Mouse (Mus musculus) midbrain, embryonic 12.5 days (tissue): Measurements from ENCODE around the gene 4921507P07Rik. TPM values are rescaled to one million over a fixed set of nuclear protein-coding genes. Genes with fewer than 3 reads are reported as not detected.
A peak's percentile ranks its signal among the peaks of the same experiment; 100 is the strongest.

Experiments used
- ATAC-seq: fragments of 200-750 bp; cut with Nextera tagmentation; 2 replicates; pipeline ENCODE4 v1.8.0; 2017; ENCODE audit warnings: low read depth, moderate TSS enrichment, moderate library complexity; ENCODE audit not compliant: low FRiP score
- H3K27ac ChIP-seq: fragments of 300-500 bp; sonication (generic); replicated peaks from 2 replicates; pipeline ENCODE4 v1.5.1; 2016; ENCODE audit warnings: mild to moderate bottlenecking
- H3K27me3 ChIP-seq: fragments of 300-500 bp; sonication (generic); 2 replicates; pipeline ENCODE4 v1.6.1; 2016; ENCODE audit warnings: mild to moderate bottlenecking
- H3K36me3 ChIP-seq: fragments of 300-500 bp; sonication (generic); 2 replicates; pipeline ENCODE4 v1.6.1; 2016
- H3K4me1 ChIP-seq: fragments of 300-500 bp; sonication (generic); 2 replicates; pipeline ENCODE4 v1.6.1; 2016
- H3K4me2 ChIP-seq: fragments of 300-500 bp; sonication (generic); replicated peaks from 2 replicates; pipeline ENCODE4 v1.6.1; 2016; ENCODE audit warnings: mild to moderate bottlenecking, moderate library complexity
- H3K4me3 ChIP-seq: fragments of 300-500 bp; sonication (generic); 2 replicates; pipeline ENCODE4 v1.5.1; 2016; ENCODE audit warnings: mild to moderate bottlenecking
- H3K9ac ChIP-seq: fragments of 300-500 bp; sonication (generic); replicated peaks from 2 replicates; pipeline ENCODE4 v1.6.1; 2016; ENCODE audit warnings: mild to moderate bottlenecking, moderate library complexity
- H3K9me3 ChIP-seq: fragments of 300-500 bp; sonication (generic); 2 replicates; pipeline ENCODE4 v1.6.1; 2016; ENCODE audit warnings: mild to moderate bottlenecking
- WGBS: fragments of 180-500 bp; shearing (Covaris S2); methylation state at CpG from one replicate; pipeline ENCODE4 v1.1.7; 2016; 5-methylcytosine and 5-hydroxymethylcytosine counted together
- polyA plus RNA-seq: library from polyadenylated mRNA; unstranded; fragments of >200 nt; fragmentation: Nextera tagmentation; extraction: Ambion mirVana; gene quantifications from 2 replicates; pipeline ENCODE4 v1.2.1, GENCODE M21; 2016

Gene 4921507P07Rik
- polyA plus RNA-seq, 1 experiment from 2014 or later, result 1.4 TPM

GRCm38 (mm10) chr6:50552881-50553518, 43.4 kb downstream of the 4921507P07Rik start:
- 84% methylated on average over 5 of the region's 5 CpGs for WGBS
- no peak for ATAC-seq

DNA sequence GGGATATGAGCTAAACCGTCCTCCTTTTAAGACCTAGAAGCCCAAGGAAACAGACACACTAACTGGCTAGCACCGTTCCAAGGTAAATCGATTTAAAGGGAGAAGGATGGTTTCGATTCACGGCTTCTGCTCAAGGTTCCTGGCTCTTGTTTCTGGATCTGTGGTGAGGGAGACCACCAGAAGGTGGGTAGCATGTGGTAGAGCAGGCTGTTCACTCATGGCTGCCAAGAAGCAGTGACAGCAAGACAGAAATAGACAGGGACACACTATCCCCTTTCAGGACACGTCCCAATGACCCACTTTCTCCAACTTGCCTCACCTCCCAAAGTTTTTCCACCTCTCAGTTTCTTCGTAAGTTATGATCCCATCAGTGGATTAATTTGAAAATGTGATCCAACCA, 46.6 kb downstream of the 4921507P07Rik start:
- no peak overlapping the region for H3K27ac ChIP-seq
- WGBS, result 81% methylated on average over 7 of the region's 7 CpGs
- no peak overlapping the region for H3K9ac ChIP-seq
- H3K4me2 ChIP-seq, result no peak overlapping the region
- H3K36me3 ChIP-seq, result no peaks in the 10 kb centered on the region
- no peak for ATAC-seq
- no peaks in the 10 kb centered on the region for H3K27me3 ChIP-seq
- H3K9me3 ChIP-seq, result no peaks in the 10 kb centered on the region
- H3K4me3 ChIP-seq, result no peak overlapping the region
- peaks cover 4% of the 10 kb centered on the region; the same call in 1 of the 2 replicates for H3K4me1 ChIP-seq

More at GRCm38 (mm10) chr6:50552881-50553518, 43.4 kb downstream of the 4921507P07Rik start:
- Histone ChIP-seq H3K9ac (no peak overlapping the region), H3K36me3 (no peaks in the 10 kb centered on the region), H3K9me3 (no peaks in the 10 kb centered on the region), H3K27ac (no peak overlapping the region), H3K4me3 (no peak overlapping the region), H3K4me2 (no peak overlapping the region), H3K27me3 (no peaks in the 10 kb centered on the region), H3K4me1 (no peaks in the 10 kb centered on the region)

DNA sequence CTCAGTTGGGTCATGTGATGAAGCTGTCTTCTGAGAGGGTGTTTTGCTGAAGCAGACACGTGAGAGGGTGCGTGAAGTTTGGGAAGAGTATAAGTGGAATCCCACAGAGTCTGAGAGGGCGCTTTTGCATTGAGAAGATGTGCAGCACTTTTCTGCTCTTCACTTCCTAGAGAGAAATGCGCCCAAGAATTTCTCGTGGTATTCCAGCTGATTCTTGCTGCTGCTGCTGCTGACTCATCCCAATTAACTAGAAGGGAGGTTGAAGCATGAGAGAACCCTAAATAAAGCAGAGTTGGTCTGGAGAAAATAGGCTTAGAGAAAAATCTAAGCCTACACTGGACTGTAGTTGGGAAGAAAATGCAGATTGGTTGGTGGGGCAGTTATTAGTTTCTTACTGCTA, 47.4 kb downstream of the 4921507P07Rik start:
- WGBS, result 82% methylated on average over 5 of the region's 5 CpGs
- Histone ChIP-seq H3K4me1 (peaks cover 4% of the 10 kb centered on the region; the same call in 1 of the 2 replicates), H3K36me3 (no peaks in the 10 kb centered on the region)

GRCm38 (mm10) chr6:50545412-50546043, 50.9 kb downstream of the 4921507P07Rik start:
- no peak overlapping the region for H3K27ac ChIP-seq
- 30% methylated on average over 10 of the region's 10 CpGs for WGBS
- no peak for ATAC-seq
- H3K4me1 ChIP-seq, result peaks cover 4% of the 10 kb centered on the region; the same call in 1 of the 2 replicates
- H3K9ac ChIP-seq, result no peak overlapping the region
- no peaks in the 10 kb centered on the region for H3K36me3 ChIP-seq
- 0 out of 2 replicates have a peak overlapping the region, but pooled peaks have one; percentile 7 for H3K4me2 ChIP-seq
- H3K4me3 ChIP-seq, result no peak overlapping the region
- H3K27me3 ChIP-seq, result no peaks in the 10 kb centered on the region
- H3K9me3 ChIP-seq, result no peaks in the 10 kb centered on the region

More for the DNA sequence above, 47.4 kb downstream of the 4921507P07Rik start:
- Histone ChIP-seq H3K4me3 (no peak overlapping the region), H3K4me2 (no peak overlapping the region), H3K9me3 (no peaks in the 10 kb centered on the region), H3K27ac (no peak overlapping the region), H3K9ac (no peak overlapping the region), H3K27me3 (no peaks in the 10 kb centered on the region)
- ATAC-seq, result no peak

GRCm38 (mm10) chr6:50542535-50542934, 53.9 kb downstream of the 4921507P07Rik start:
- H3K27me3 ChIP-seq, result no peaks in the 10 kb centered on the region; the same call in 1 of the 2 replicates
- no peak for ATAC-seq

DNA sequence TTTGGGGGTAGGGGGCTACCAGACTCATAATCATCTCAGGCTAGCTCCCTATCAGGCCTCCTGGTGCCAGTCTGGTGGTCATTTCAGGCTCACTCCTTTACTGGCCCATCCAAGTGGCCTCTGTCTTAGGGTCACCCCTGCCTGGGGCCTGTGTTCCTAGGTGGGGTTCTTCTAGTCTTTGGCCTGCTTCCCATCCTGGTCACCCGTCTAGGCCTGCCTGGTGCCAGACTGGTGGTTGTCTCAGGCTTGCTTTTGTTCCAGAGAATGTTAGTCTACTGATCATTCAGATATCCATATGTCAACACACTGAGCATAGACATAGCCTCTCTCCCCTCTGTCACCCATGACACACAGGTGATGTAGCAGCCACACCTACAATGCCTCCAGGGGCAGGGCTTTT, 56.8 kb downstream of the 4921507P07Rik start:
- Histone ChIP-seq H3K4me3 (no peak overlapping the region), H3K4me1 (no peaks in the 10 kb centered on the region), H3K9me3 (no peaks in the 10 kb centered on the region), H3K27ac (no peak overlapping the region), H3K9ac (no peak overlapping the region), H3K27me3 (no peaks in the 10 kb centered on the region; the same call in 1 of the 2 replicates), H3K4me2 (no peak overlapping the region), H3K36me3 (no peaks in the 10 kb centered on the region)
- 70% methylated on average over 1 of the region's 1 CpGs for WGBS
- ATAC-seq, result no peak

More at GRCm38 (mm10) chr6:50542535-50542934, 53.9 kb downstream of the 4921507P07Rik start:
- Histone ChIP-seq H3K4me2 (no peak overlapping the region), H3K36me3 (no peaks in the 10 kb centered on the region), H3K9me3 (no peaks in the 10 kb centered on the region), H3K9ac (no peak overlapping the region), H3K4me3 (no peak overlapping the region), H3K4me1 (peaks cover 4% of the 10 kb centered on the region; the same call in 1 of the 2 replicates), H3K27ac (no peak overlapping the region)
- 95% methylated on average over 1 of the region's 1 CpGs for WGBS

GRCm38 (mm10) chr6:50536461-50536892, 60.0 kb downstream of the 4921507P07Rik start:
- 8% methylated on average over 7 of the region's 7 CpGs for WGBS

DNA sequence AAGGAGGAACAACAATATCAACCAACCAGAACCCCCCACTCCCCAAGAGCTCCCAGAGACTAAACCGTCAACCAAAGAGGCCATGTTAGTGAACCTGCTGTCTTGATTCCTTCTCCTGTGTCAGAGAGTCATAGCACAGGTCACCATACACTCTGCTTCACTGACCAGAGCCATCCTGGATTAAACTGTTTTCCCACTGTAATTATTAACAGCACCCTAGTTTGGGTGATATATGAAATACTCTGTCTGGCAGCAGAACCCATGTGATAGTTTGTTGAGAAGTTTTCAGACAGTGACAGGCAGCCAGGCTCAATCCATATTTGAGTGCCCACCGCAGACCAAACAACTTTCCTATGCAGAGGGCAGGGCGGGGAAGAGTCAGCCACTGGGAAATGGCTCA, 61.1 kb downstream of the 4921507P07Rik start:
- Histone ChIP-seq H3K36me3 (no peaks in the 10 kb centered on the region), H3K27ac (no peak overlapping the region), H3K27me3 (no peaks in the 10 kb centered on the region; the same call in 1 of the 2 replicates), H3K9me3 (no peaks in the 10 kb centered on the region), H3K9ac (no peak overlapping the region), H3K4me1 (no peaks in the 10 kb centered on the region), H3K4me2 (no peak overlapping the region), H3K4me3 (no peak overlapping the region)
- WGBS, result 89% methylated on average over 3 of the region's 3 CpGs
- ATAC-seq, result no peak

More at GRCm38 (mm10) chr6:50536461-50536892, 60.0 kb downstream of the 4921507P07Rik start:
- H3K4me3 ChIP-seq, result no peak overlapping the region
- no peaks in the 10 kb centered on the region for H3K36me3 ChIP-seq
- no peaks in the 10 kb centered on the region for H3K4me1 ChIP-seq
- peak; percentile 73 for ATAC-seq
- no peak overlapping the region for H3K4me2 ChIP-seq
- no peak overlapping the region for H3K27ac ChIP-seq
- H3K27me3 ChIP-seq, result no peaks in the 10 kb centered on the region; the same call in 1 of the 2 replicates
- no peaks in the 10 kb centered on the region for H3K9me3 ChIP-seq
- no peak overlapping the region for H3K9ac ChIP-seq

- Histone ChIP-seq H3K4me2 (no peak overlapping the region), H3K9me3 (no peaks in the 10 kb centered on the region), H3K27ac (no peak overlapping the region), H3K36me3 (no peaks in the 10 kb centered on the region), H3K27me3 (no peaks in the 10 kb centered on the region), H3K9ac (no peak overlapping the region), H3K4me1 (no peaks in the 10 kb centered on the region), H3K4me3 (no peak overlapping the region)
- 79% methylated on average over 8 of the region's 8 CpGs for WGBS
- no peak for ATAC-seq
Measured at GRCm38 (mm10) chr6:50531920-50532319, 64.5 kb downstream of the 4921507P07Rik start.

GRCm38 (mm10) chr6:50531003-50531402, 65.4 kb downstream of the 4921507P07Rik start:
- Histone ChIP-seq H3K9me3 (no peaks in the 10 kb centered on the region), H3K9ac (no peak overlapping the region), H3K4me1 (0 out of 2 replicates have a peak, but pooled peaks cover 5% of the 10 kb centered on the region), H3K27ac (no peak overlapping the region), H3K36me3 (no peaks in the 10 kb centered on the region), H3K27me3 (no peaks in the 10 kb centered on the region), H3K4me3 (no peak overlapping the region), H3K4me2 (no peak overlapping the region)
- 82% methylated on average over 3 of the region's 3 CpGs for WGBS
- ATAC-seq, result no peak

GRCm38 (mm10) chr6:50529194-50529593, 67.2 kb downstream of the 4921507P07Rik start:
- H3K27ac ChIP-seq, result no peak overlapping the region

GRCm38 (mm10) chr6:50527416-50527815, 69.0 kb downstream of the 4921507P07Rik start:
- WGBS, result 67% methylated on average over 9 of the region's 9 CpGs
- ATAC-seq, result no peak
- H3K4me1 ChIP-seq, result 0 out of 2 replicates have a peak, but pooled peaks cover 5% of the 10 kb centered on the region
- no peak overlapping the region for H3K9ac ChIP-seq
- H3K4me3 ChIP-seq, result no peak overlapping the region
- H3K4me2 ChIP-seq, result no peak overlapping the region
- no peak overlapping the region for H3K27ac ChIP-seq
- no peaks in the 10 kb centered on the region for H3K27me3 ChIP-seq
- no peaks in the 10 kb centered on the region for H3K36me3 ChIP-seq
- no peaks in the 10 kb centered on the region for H3K9me3 ChIP-seq

More at GRCm38 (mm10) chr6:50529194-50529593, 67.2 kb downstream of the 4921507P07Rik start:
- no peak for ATAC-seq
- Histone ChIP-seq H3K4me3 (no peak overlapping the region), H3K27me3 (no peaks in the 10 kb centered on the region), H3K4me2 (no peak overlapping the region), H3K36me3 (no peaks in the 10 kb centered on the region), H3K4me1 (0 out of 2 replicates have a peak, but pooled peaks cover 5% of the 10 kb centered on the region), H3K9me3 (no peaks in the 10 kb centered on the region), H3K9ac (no peak overlapping the region)
- 92% methylated on average over 11 of the region's 11 CpGs for WGBS
